Mouse (Mus musculus) forebrain, embryonic 15.5 days (tissue): Measurements from ENCODE around the gene Naif1. TPM values are rescaled to one million over a fixed set of nuclear protein-coding genes. Genes with fewer than 3 reads are reported as not detected.

Experiments
- ATAC-seq: fragments of 200-750 bp; cut with Nextera tagmentation; replicated peaks from 2 replicates; pipeline ENCODE4 v1.8.0; 2017; ENCODE audit warnings: mild to moderate bottlenecking, moderate TSS enrichment, moderate library complexity
- H3K27ac ChIP-seq: fragments of 300-500 bp; sonication (generic); replicated peaks from 2 replicates; pipeline ENCODE4 v1.5.1; 2015; ENCODE audit warnings: mild to moderate bottlenecking, inconsistent platforms
- H3K27me3 ChIP-seq: fragments of 300-500 bp; sonication (generic); 2 replicates; pipeline ENCODE4 v1.6.1; 2015; ENCODE audit warnings: inconsistent platforms
- H3K36me3 ChIP-seq: fragments of 300-500 bp; sonication (generic); 2 replicates; pipeline ENCODE4 v1.6.1; 2015; ENCODE audit warnings: mild to moderate bottlenecking, inconsistent platforms
- H3K4me1 ChIP-seq: fragments of 300-500 bp; sonication (generic); 2 replicates; pipeline ENCODE4 v1.6.1; 2015; ENCODE audit warnings: inconsistent platforms
- H3K4me2 ChIP-seq: fragments of 300-500 bp; sonication (generic); replicated peaks from 2 replicates; pipeline ENCODE4 v1.6.1; 2015; ENCODE audit warnings: mild to moderate bottlenecking, inconsistent platforms
- H3K4me3 ChIP-seq: fragments of 300-500 bp; sonication (generic); 2 replicates; pipeline ENCODE4 v1.5.1; 2015; ENCODE audit warnings: mild to moderate bottlenecking, inconsistent platforms
- H3K9ac ChIP-seq: fragments of 300-500 bp; sonication (generic); replicated peaks from 2 replicates; pipeline ENCODE4 v1.6.1; 2015; ENCODE audit warnings: mild to moderate bottlenecking, inconsistent platforms
- H3K9me3 ChIP-seq: fragments of 300-500 bp; sonication (generic); 2 replicates; pipeline ENCODE4 v1.6.1; 2016; ENCODE audit warnings: inconsistent platforms
- WGBS: fragments of 180-500 bp; shearing (Covaris S2); methylation state at CpG from one replicate; pipeline ENCODE4 v1.1.7; 2015; ENCODE audit warnings: mixed read lengths; 5-methylcytosine and 5-hydroxymethylcytosine counted together
- polyA plus RNA-seq: library from polyadenylated mRNA; unstranded; fragments of >200 nt; fragmentation: Nextera tagmentation; extraction: Ambion mirVana; gene quantifications from 2 replicates; pipeline ENCODE4 v1.2.1, GENCODE M21; 2015

Gene Naif1
- polyA plus RNA-seq, 1 experiment from 2014 or later, result 6.3 TPM

DNA sequence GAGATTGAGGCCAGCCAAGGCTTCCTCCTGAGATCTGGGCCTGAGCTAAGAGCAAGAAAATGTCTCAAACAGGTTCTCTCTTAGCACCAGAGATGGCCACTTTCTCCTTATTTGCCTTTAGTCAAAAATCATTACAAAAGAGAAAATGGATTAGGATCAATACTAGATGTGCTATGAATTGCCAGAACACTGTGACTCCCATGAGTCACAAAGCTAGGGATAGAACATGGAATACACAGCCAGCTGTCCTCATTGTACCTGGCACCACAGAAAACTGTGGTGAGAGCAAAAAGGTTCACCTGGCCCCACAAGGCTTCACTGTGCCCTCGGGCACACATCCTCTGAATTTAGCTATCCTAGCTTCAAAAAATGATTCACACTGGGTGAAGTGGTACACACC, 1.8 kb upstream of the Naif1 start:
- Histone ChIP-seq H3K27me3 (no peaks in the 10 kb centered on the region), H3K36me3 (peaks cover 6% of the 10 kb centered on the region; the same call in 1 of the 2 replicates), H3K4me2 (no peak overlapping the region), H3K4me3 (no peak overlapping the region), H3K9ac (no peak overlapping the region), H3K9me3 (no peaks in the 10 kb centered on the region), H3K27ac (no peak overlapping the region), H3K4me1 (peaks cover 37% of the 10 kb centered on the region)
- ATAC-seq, result no peak
- 90% methylated on average over 1 of the region's 1 CpGs for WGBS

DNA sequence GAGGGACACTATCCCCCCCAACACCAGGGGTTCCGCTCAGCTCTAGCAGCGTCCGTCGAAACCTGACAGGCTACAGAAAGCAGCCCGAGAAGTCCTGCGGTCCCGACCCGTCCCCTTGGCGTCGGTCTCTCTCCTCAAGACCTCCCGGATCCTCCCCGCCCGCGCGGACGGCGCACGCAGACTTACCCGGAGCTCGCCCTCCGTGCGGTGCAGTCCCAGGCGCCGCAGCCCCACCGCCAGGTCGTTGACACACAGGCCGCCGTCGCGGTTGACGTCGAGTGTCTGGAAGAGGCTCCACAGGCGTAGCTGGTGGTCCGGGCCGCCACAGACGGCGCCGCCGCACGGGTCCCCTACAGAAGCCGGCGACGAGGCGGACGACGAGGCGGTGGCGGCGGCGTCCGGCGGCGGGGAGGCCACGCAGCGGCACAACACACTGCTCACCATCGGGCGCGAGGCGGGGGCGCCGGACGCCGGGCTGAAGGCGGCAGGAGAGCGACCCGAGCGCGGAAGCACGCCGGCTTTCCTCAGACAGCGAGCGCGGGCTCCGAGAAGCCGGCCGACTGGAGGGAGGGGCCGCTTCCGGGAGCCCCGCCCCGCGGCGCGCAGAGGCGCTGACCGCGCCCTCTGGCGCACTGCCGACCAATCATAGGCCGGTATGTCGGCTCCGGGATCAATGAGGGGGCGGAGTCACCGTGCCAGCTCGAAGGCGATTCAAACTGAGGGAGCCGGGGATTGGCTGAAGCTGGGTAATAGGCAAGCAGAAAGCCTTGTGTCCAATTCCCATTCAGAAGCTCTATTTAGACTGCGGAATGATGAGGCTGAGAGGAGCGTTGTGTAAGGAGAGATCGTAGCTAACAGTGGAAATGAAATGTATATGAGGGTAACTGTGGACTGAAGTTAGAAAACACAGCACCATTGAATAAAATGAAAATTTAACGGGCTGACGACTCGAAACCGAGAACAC, 906 bp downstream of the Naif1 start, which contains the start of gene Slc25a25:
Gene Slc25a25 (minus strand): TSS at position 565 of the 964 bp plus-strand sequence.
- Histone ChIP-seq H3K9ac (peak within 1 kb of the TSS; percentile 82), H3K4me2 (peak within 1 kb of the TSS; percentile 58), H3K9me3 (no peaks in the 10 kb centered on the region), H3K36me3 (0 out of 2 replicates have a peak, but pooled peaks cover 3% of the 10 kb centered on the region), H3K4me3 (peak within 1 kb of the TSS; percentile 82), H3K27me3 (no peaks in the 10 kb centered on the region), H3K27ac (peak within 1 kb of the TSS; percentile 98), H3K4me1 (peaks cover 41% of the 10 kb centered on the region)
- ATAC-seq, result peak; percentile 88
- under 1% methylated on average over 94 of the region's 103 CpGs for WGBS

DNA sequence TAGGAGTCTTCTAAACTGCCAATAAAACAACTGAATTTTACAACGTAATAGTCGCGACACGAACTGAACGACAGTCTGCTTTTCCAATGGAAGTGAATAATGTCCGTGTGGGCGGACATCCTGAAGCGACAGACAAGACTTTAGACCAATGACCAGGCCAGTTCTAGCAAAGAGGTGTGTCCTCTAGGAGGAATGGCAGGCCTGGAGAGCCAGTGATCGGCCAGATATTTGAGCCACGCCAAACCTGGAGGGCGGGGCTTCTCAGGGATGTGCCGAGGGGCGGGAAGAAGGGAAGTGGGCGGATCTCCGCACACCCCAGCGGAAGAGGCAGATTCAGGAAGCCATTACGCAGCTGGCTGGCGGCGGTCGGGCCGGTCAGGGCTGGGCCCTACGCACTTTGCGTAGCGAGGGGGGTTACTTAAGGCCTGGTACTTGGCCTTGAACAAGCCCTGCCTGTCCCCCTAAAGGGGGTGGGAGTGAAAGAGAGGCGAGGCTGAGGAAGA, 1.7 kb downstream of the Naif1 start:
- peak overlapping the region; percentile 82 for H3K4me3 ChIP-seq
- H3K27me3 ChIP-seq, result no peaks in the 10 kb centered on the region
- no peaks in the 10 kb centered on the region for H3K9me3 ChIP-seq
- 0 out of 2 replicates have a peak, but pooled peaks cover 3% of the 10 kb centered on the region for H3K36me3 ChIP-seq
- H3K9ac ChIP-seq, result peak overlapping the region; percentile 82
- H3K4me1 ChIP-seq, result peaks cover 41% of the 10 kb centered on the region
- H3K4me2 ChIP-seq, result peak overlapping the region; percentile 58
- ATAC-seq, result peak; percentile 96
- WGBS, result under 1% methylated on average over 25 of the region's 25 CpGs
- H3K27ac ChIP-seq, result peak overlapping the region; percentile 98

DNA sequence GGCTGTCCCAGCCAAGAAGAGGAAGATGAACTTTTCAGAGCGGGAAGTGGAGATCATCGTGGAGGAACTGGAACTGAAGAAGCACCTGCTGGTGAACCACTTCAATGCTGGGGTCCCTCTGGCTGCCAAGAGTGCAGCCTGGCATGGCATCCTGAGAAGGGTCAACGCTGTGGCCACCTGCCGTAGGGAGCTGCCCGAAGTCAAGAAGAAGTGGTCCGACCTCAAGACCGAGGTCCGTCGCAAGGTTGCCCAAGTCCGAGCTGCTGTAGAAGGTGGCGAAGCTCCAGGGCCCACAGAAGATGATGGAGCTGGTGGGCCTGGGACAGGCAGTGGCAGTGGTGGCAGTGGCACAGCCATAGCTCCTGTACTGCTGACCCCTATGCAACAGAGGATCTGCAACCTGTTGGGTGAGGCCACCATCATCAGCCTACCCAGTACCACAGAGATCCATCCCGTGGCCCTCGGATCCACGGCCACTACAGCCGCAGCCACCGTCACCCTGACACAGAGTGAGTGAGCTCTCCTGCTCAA, 2.2 kb downstream of the Naif1 start:
- Histone ChIP-seq H3K36me3 (0 out of 2 replicates have a peak, but pooled peaks cover 3% of the 10 kb centered on the region), H3K4me3 (peak overlapping the region; percentile 82), H3K9me3 (no peaks in the 10 kb centered on the region), H3K27ac (peak overlapping the region; percentile 98), H3K4me1 (peaks cover 36% of the 10 kb centered on the region), H3K9ac (peak overlapping the region; percentile 13; the same call in 1 of the 2 replicates), H3K27me3 (no peaks in the 10 kb centered on the region), H3K4me2 (peak overlapping the region; percentile 58)
- WGBS, result 94% methylated on average over 16 of the region's 16 CpGs
- no peak; the same call in 1 of the 2 replicates for ATAC-seq

DNA sequence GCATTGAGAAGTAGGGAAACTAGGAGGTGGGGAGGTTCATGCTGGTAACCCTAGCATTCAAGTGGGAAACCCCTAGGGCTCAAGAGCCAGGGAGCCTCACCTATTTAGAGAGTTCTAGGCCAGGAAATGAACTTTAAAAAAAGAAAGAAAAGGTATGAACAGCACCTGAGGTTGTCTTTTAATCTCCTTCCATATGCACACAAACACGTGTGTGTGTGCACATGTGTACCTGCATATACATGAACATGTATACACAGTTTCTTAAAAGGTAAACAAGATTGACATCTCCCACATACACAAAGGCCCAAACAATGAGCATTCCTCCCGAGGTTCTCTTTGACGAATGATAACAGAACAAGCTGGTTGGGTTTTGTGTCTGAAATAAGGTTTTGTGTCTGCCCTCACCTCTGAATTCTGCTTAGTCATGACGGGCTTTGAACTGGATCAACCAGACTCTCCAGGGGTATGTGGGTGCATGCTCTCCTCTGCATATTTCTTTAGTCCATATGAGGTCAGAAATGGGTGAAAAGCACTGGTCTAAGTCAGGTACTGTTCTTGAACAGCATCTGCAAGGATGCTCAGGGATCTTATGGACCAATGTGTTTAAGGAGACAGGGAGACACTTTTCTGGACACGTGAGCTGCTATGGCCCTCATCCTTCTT, 3.5 kb downstream of the Naif1 start:
- WGBS, result 87% methylated on average over 5 of the region's 5 CpGs
- Histone ChIP-seq H3K9me3 (no peaks in the 10 kb centered on the region), H3K4me1 (peaks cover 34% of the 10 kb centered on the region), H3K36me3 (0 out of 2 replicates have a peak, but pooled peaks cover 3% of the 10 kb centered on the region), H3K27me3 (no peaks in the 10 kb centered on the region), H3K9ac (no peak overlapping the region), H3K27ac (no peak overlapping the region), H3K4me3 (no peak overlapping the region), H3K4me2 (no peak overlapping the region)
- no peak for ATAC-seq

DNA sequence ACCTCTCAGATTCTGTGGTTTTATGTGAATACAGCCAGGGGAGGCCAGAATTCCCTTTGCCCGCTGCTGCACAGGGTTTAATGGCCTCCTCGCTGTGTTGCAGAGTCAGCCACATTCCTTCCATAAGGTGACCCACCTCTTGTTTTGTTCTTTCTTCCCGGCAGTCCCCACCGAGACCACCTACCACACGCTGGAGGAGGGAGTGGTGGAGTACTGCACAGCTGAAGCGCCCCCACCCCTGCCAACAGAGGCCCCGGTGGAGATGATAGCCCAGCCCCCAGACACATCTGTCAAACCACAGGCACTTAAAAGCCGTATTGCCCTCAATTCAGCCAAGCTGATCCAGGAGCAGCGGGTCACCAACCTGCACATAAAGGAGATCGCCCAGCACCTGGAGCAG, 4.4 kb downstream of the Naif1 start:
- H3K9ac ChIP-seq, result no peak overlapping the region
- no peaks in the 10 kb centered on the region for H3K27me3 ChIP-seq
- no peak overlapping the region for H3K4me3 ChIP-seq
- no peak for ATAC-seq
- 88% methylated on average over 10 of the region's 10 CpGs for WGBS
- 0 out of 2 replicates have a peak, but pooled peaks cover 3% of the 10 kb centered on the region for H3K36me3 ChIP-seq
- peaks cover 30% of the 10 kb centered on the region for H3K4me1 ChIP-seq
- no peaks in the 10 kb centered on the region for H3K9me3 ChIP-seq
- no peak overlapping the region for H3K4me2 ChIP-seq
- no peak overlapping the region for H3K27ac ChIP-seq

DNA sequence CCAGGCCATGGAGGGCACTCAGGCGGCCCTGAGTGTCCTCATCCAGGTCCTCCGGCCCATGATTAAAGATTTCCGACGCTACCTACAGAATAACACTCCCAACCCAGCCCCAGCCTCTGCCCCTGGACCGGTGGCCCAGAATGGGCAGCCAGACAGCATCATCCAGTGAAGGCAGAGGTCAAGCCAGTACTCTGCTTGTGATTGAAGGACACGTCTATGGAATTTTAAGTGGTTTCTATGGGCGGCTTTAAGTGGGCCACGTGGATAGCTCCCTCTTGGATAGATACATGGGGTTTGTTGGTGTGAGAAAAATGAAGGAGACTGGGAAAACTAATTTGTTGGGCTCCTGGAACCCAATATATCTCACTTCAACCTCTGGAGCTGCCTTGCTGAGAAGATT, 4.8 kb downstream of the Naif1 start:
- Histone ChIP-seq H3K9ac (no peak overlapping the region), H3K4me2 (no peak overlapping the region), H3K4me1 (peaks cover 26% of the 10 kb centered on the region), H3K27ac (no peak overlapping the region), H3K4me3 (no peak overlapping the region), H3K27me3 (no peaks in the 10 kb centered on the region), H3K9me3 (no peaks in the 10 kb centered on the region), H3K36me3 (0 out of 2 replicates have a peak, but pooled peaks cover 3% of the 10 kb centered on the region)
- ATAC-seq, result no peak
- 93% methylated on average over 8 of the region's 8 CpGs for WGBS

DNA sequence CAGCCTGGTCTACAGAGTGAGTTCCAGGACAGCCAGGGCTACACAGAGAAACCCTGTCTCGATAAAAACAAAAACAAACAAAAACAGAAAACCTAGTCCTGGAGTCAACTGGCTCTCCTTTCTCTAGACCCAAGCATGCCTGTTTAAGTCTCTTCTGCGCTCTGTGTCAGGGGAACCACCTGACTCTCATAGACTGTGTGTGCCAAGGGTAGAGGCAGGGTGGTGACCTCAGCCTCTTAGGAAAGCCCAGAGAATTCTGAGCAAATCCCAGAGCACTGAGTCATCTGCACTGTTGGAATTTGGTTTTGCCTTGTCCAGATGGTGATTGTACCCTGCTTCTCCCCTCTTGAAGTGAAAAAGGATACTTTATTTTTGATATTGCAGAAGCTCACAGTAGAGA, 8.0 kb downstream of the Naif1 start:
- Histone ChIP-seq H3K36me3 (0 out of 2 replicates have a peak, but pooled peaks cover 3% of the 10 kb centered on the region), H3K4me3 (no peak overlapping the region), H3K9ac (no peak overlapping the region), H3K9me3 (no peaks in the 10 kb centered on the region), H3K27ac (no peak overlapping the region), H3K4me2 (no peak overlapping the region), H3K27me3 (no peaks in the 10 kb centered on the region), H3K4me1 (peaks cover 7% of the 10 kb centered on the region)
- no peak for ATAC-seq
- WGBS, result 86% methylated on average over 2 of the region's 2 CpGs

DNA sequence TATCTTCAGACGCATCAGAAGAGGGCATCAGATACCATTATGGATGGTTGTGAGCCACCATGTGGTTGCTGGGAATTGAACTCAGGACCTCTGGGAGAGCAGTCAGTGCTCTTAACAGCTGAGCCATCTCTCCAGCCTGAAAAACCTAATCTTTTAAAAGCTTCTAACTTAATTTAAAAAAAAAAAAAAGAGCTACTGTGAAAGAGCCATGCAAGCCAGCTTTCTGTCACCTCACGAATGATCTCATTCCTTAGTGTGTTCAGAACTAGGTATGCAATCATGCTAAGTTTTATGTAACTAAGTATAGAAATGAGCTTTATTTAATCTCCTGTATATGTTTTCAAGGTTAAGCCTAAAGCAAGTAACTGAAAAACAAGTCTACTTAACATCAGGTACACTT, 9.4 kb downstream of the Naif1 start:
- Histone ChIP-seq H3K36me3 (0 out of 2 replicates have a peak, but pooled peaks cover 3% of the 10 kb centered on the region), H3K27ac (no peak overlapping the region), H3K4me3 (no peak overlapping the region), H3K9ac (no peak overlapping the region), H3K4me1 (no peaks in the 10 kb centered on the region), H3K4me2 (no peak overlapping the region), H3K27me3 (no peaks in the 10 kb centered on the region), H3K9me3 (no peaks in the 10 kb centered on the region)
- WGBS, result 92% methylated on average over 2 of the region's 2 CpGs
- no peak for ATAC-seq

DNA sequence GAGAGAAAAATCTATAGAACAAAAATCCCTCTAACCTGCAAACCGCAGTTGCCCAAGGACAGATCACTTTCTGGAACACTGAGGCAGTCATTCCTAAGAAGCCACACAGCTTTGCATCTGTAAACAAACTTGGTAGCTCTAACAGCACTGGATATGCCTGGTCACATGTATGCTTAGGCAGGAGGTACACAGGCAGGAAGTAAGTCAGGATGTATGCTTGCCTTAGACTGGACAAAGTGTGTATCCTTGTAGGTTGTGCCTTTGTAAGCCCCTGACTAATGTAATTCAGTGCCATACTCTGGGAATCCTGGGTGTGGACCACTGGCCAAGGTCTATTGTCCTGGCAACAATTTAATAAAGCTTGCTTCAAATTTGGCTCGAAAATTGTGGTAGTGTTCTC, 13.5 kb downstream of the Naif1 start:
- Histone ChIP-seq H3K9ac (no peak overlapping the region), H3K9me3 (no peaks in the 10 kb centered on the region), H3K27ac (no peak overlapping the region), H3K4me2 (no peak overlapping the region), H3K27me3 (no peaks in the 10 kb centered on the region), H3K4me3 (no peak overlapping the region), H3K36me3 (no peaks in the 10 kb centered on the region), H3K4me1 (no peaks in the 10 kb centered on the region)
- ATAC-seq, result no peak
- 66% methylated on average over 2 of the region's 2 CpGs for WGBS

DNA sequence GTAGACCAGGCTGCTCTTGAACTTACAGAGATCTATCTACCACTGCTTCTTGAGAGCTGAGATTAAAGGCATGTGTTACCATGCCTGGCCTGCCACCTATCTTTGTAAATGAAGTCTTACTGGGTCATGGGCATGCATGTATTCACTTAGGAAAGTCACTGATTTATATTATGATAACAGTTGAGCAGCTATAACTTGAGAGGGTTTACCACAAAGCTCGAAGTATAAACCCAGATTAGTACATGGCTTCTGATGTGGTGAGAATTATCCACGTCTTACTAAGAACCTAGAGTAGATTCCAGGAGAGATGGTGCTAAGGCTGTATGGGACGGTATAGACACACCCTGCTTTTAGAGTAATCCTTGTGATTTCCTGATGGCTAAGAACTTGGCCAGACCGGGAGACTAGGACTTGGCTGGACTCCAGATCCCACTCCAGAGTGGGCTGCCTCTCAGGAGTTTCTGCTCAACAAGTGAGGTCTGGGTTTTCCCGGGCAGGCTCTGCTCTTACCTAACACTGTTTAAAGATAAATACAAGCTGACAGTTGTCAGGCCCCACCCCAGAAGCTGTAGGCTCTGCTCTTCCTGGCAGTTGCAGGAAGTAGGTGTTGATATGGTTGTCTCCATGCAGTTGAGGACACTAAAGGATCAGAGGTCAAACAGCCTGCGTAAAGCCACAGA, 14.1 kb downstream of the Naif1 start:
- Histone ChIP-seq H3K36me3 (no peaks in the 10 kb centered on the region), H3K4me3 (no peak overlapping the region), H3K9ac (no peak overlapping the region), H3K27me3 (no peaks in the 10 kb centered on the region), H3K4me2 (no peak overlapping the region), H3K4me1 (no peaks in the 10 kb centered on the region), H3K27ac (no peak overlapping the region), H3K9me3 (no peaks in the 10 kb centered on the region)
- ATAC-seq, result no peak
- WGBS, result 71% methylated on average over 6 of the region's 6 CpGs
